Mouse (Mus musculus): ENCODE results near the gene Trp53rkb. TPM values are rescaled to one million over a fixed set of nuclear protein-coding genes. Genes with fewer than 3 reads are reported as not detected.

Trp53rkb gene
- total and polyA plus RNA-seq, 3 experiments: 1.8 to 3.0 (median 2.2) TPM

- Histone ChIP-seq H3K9ac (ENCODE audit: low read depth, low read length) (no peak overlapping the region), H3K27ac (no peak overlapping the region), H3K4me3 (no peak overlapping the region), H3K27me3 (ENCODE audit: control insufficient read depth, insufficient read depth, low read length) (no peaks in the 10 kb centered on the region), H3K79me2 (replicated peaks; ENCODE audit: control insufficient read depth, insufficient read depth, low read length) (no peaks in the 10 kb centered on the region), H3K36me3 (ENCODE audit: control insufficient read depth, insufficient read depth, low read length) (no peaks in the 10 kb centered on the region), H3K4me1 (ENCODE audit: control insufficient read depth, insufficient read depth, low read length) (no peaks in the 10 kb centered on the region)
- WGBS: 66% methylated on average over 10 of the region's 10 CpGs
- no peak for DNase-seq
- intact Hi-C loops (cut with DNase I): no loop called here
- TF ChIP-seq EP300 (IDR thresholded peaks at IDR 0.05; ENCODE audit: insufficient read depth, low read depth, low read length) (no peak), POLR2A (IDR thresholded peaks at IDR 0.05; ENCODE audit: insufficient read depth, low read depth, low read length) (no peak), CTCF (IDR thresholded peaks at IDR 0.05) (no peak)
Observed at GRCm38 (mm10) chr2:166773587-166773986, 18.7 kb upstream of the Trp53rkb start.

GRCm38 (mm10) chr2:166774275-166774674 is 18.1 kb upstream of the Trp53rkb start:
- intact Hi-C loops (cut with DNase I): no loop called here
- Histone ChIP-seq H3K4me1 (ENCODE audit: control insufficient read depth, insufficient read depth, low read length) (no peaks in the 10 kb centered on the region), H3K36me3 (ENCODE audit: control insufficient read depth, insufficient read depth, low read length) (no peaks in the 10 kb centered on the region), H3K79me2 (replicated peaks; ENCODE audit: control insufficient read depth, insufficient read depth, low read length) (no peaks in the 10 kb centered on the region), H3K27ac (no peak overlapping the region), H3K27me3 (ENCODE audit: control insufficient read depth, insufficient read depth, low read length) (no peaks in the 10 kb centered on the region), H3K9ac (ENCODE audit: low read depth, low read length) (no peak overlapping the region), H3K4me3 (no peak overlapping the region)
- TF ChIP-seq POLR2A (IDR thresholded peaks at IDR 0.05; ENCODE audit: insufficient read depth, low read depth, low read length) (no peak), EP300 (IDR thresholded peaks at IDR 0.05; ENCODE audit: insufficient read depth, low read depth, low read length) (no peak), CTCF (IDR thresholded peaks at IDR 0.05) (no peak)
- 85% methylated on average over 10 of the region's 10 CpGs for WGBS
- DNase-seq: no peak

GRCm38 (mm10) chr2:166775357-166775893 is 16.9 kb upstream of the Trp53rkb start:
- intact Hi-C loops (cut with DNase I): no loop called here

GRCm38 (mm10) chr2:166776272-166776671 is 16.1 kb upstream of the Trp53rkb start:
- H3K4me3 ChIP-seq: no peak overlapping the region
- intact Hi-C loops (cut with DNase I): no loop called here
- H3K27ac ChIP-seq: no peak overlapping the region
- no peaks in the 10 kb centered on the region for H3K79me2 ChIP-seq (replicated peaks; ENCODE audit: control insufficient read depth, insufficient read depth, low read length)
- H3K36me3 ChIP-seq (ENCODE audit: control insufficient read depth, insufficient read depth, low read length): no peaks in the 10 kb centered on the region
- H3K9ac ChIP-seq (ENCODE audit: low read depth, low read length): no peak overlapping the region
- DNase-seq: no peak
- WGBS: 29% methylated on average over 1 of the region's 2 CpGs
- peaks cover 2% of the 10 kb centered on the region; the same call in 1 of the 2 replicates for H3K4me1 ChIP-seq (ENCODE audit: control insufficient read depth, insufficient read depth, low read length)
- TF ChIP-seq EP300 (IDR thresholded peaks at IDR 0.05; ENCODE audit: insufficient read depth, low read depth, low read length): no peak
- peak; percentile 43 for TF ChIP-seq CTCF (IDR thresholded peaks at IDR 0.05)
- H3K27me3 ChIP-seq (ENCODE audit: control insufficient read depth, insufficient read depth, low read length): no peaks in the 10 kb centered on the region

More at GRCm38 (mm10) chr2:166775357-166775893, 16.9 kb upstream of the Trp53rkb start:
- no peak overlapping the region for H3K4me3 ChIP-seq
- H3K4me1 ChIP-seq (ENCODE audit: control insufficient read depth, insufficient read depth, low read length): no peaks in the 10 kb centered on the region
- no peak overlapping the region for H3K9ac ChIP-seq (ENCODE audit: low read depth, low read length)
- no peaks in the 10 kb centered on the region for H3K79me2 ChIP-seq (replicated peaks; ENCODE audit: control insufficient read depth, insufficient read depth, low read length)
- no peak overlapping the region for H3K27ac ChIP-seq
- TF ChIP-seq CTCF (IDR thresholded peaks at IDR 0.05) (no peak), POLR2A (IDR thresholded peaks at IDR 0.05; ENCODE audit: insufficient read depth, low read depth, low read length) (no peak), EP300 (IDR thresholded peaks at IDR 0.05; ENCODE audit: insufficient read depth, low read depth, low read length) (no peak)
- H3K36me3 ChIP-seq (ENCODE audit: control insufficient read depth, insufficient read depth, low read length): no peaks in the 10 kb centered on the region
- WGBS: 72% methylated on average over 11 of the region's 11 CpGs
- no peaks in the 10 kb centered on the region for H3K27me3 ChIP-seq (ENCODE audit: control insufficient read depth, insufficient read depth, low read length)
- DNase-seq: no peak

GRCm38 (mm10) chr2:166779956-166780355 is 12.4 kb upstream of the Trp53rkb start:
- WGBS: 86% methylated on average over 8 of the region's 8 CpGs
- no peak for TF ChIP-seq POLR2A (IDR thresholded peaks at IDR 0.05; ENCODE audit: insufficient read depth, low read depth, low read length)
- no peak for TF ChIP-seq CTCF (IDR thresholded peaks at IDR 0.05)
- TF ChIP-seq EP300 (IDR thresholded peaks at IDR 0.05; ENCODE audit: insufficient read depth, low read depth, low read length): no peak

GRCm38 (mm10) chr2:166780980-166781578 is 11.3 kb upstream of the Trp53rkb start:
- no peak overlapping the region for H3K9ac ChIP-seq (ENCODE audit: low read depth, low read length)
- intact Hi-C loops (cut with DNase I): loop anchor here (1.0 to 10.0 kb wide), 2 partner anchors 189 to 696 kb away; no protein-coding TSS in a partner anchor

More at GRCm38 (mm10) chr2:166779956-166780355, 12.4 kb upstream of the Trp53rkb start:
- H3K27me3 ChIP-seq (ENCODE audit: control insufficient read depth, insufficient read depth, low read length): no peaks in the 10 kb centered on the region
- H3K4me3 ChIP-seq: no peak overlapping the region
- DNase-seq: no peak
- no peak overlapping the region for H3K27ac ChIP-seq
- intact Hi-C loops (cut with DNase I): loop anchor here (10.0 kb wide), 1 partner anchor 695 kb away; no protein-coding TSS in a partner anchor
- no peak overlapping the region for H3K9ac ChIP-seq (ENCODE audit: low read depth, low read length)
- H3K79me2 ChIP-seq (replicated peaks; ENCODE audit: control insufficient read depth, insufficient read depth, low read length): no peaks in the 10 kb centered on the region
- no peaks in the 10 kb centered on the region for H3K36me3 ChIP-seq (ENCODE audit: control insufficient read depth, insufficient read depth, low read length)
- peaks cover 2% of the 10 kb centered on the region; the same call in 1 of the 2 replicates for H3K4me1 ChIP-seq (ENCODE audit: control insufficient read depth, insufficient read depth, low read length)

More at GRCm38 (mm10) chr2:166780980-166781578, 11.3 kb upstream of the Trp53rkb start:
- Histone ChIP-seq H3K36me3 (ENCODE audit: control insufficient read depth, insufficient read depth, low read length) (no peaks in the 10 kb centered on the region), H3K4me3 (no peak overlapping the region), H3K27me3 (ENCODE audit: control insufficient read depth, insufficient read depth, low read length) (no peaks in the 10 kb centered on the region), H3K4me1 (ENCODE audit: control insufficient read depth, insufficient read depth, low read length) (peaks cover 4% of the 10 kb centered on the region; the same call in 1 of the 2 replicates), H3K27ac (no peak overlapping the region), H3K79me2 (replicated peaks; ENCODE audit: control insufficient read depth, insufficient read depth, low read length) (no peaks in the 10 kb centered on the region)
- 14% methylated on average over 9 of the region's 9 CpGs for WGBS
- DNase-seq: peak; percentile 68 to 81
- TF ChIP-seq CTCF (IDR thresholded peaks at IDR 0.05) (no peak; the same call in none of the 2 replicates), EP300 (IDR thresholded peaks at IDR 0.05; ENCODE audit: insufficient read depth, low read depth, low read length) (peak; percentile 90), POLR2A (IDR thresholded peaks at IDR 0.05; ENCODE audit: insufficient read depth, low read depth, low read length) (no peak)

Measured in heart, adult 2 months (tissue).